Mouse (Mus musculus) intestine, embryonic 15.5 days (tissue): ENCODE measurements around the gene Kcnk15. TPM values are rescaled to one million over a fixed set of nuclear protein-coding genes. Genes with fewer than 3 reads are reported as not detected.

Experiments used
- ATAC-seq: fragments of 200-750 bp; cut with Nextera tagmentation; 2 replicates; pipeline ENCODE4 v1.8.0; 2017; ENCODE audit warnings: moderate TSS enrichment, moderate library complexity
- H3K27ac ChIP-seq: fragments of 300-500 bp; sonication (generic); 2 replicates; pipeline ENCODE4 v1.5.1; 2015; ENCODE audit warnings: mild to moderate bottlenecking, inconsistent platforms
- H3K27me3 ChIP-seq: fragments of 300-500 bp; sonication (generic); replicated peaks from 2 replicates; pipeline ENCODE4 v1.6.1; 2015; ENCODE audit warnings: inconsistent platforms
- H3K36me3 ChIP-seq: fragments of 300-500 bp; sonication (generic); 2 replicates; pipeline ENCODE4 v1.6.1; 2015; ENCODE audit warnings: inconsistent platforms
- H3K4me1 ChIP-seq: fragments of 300-500 bp; sonication (generic); replicated peaks from 2 replicates; pipeline ENCODE4 v1.6.1; 2015; ENCODE audit warnings: inconsistent platforms
- H3K4me2 ChIP-seq: fragments of 300-500 bp; sonication (generic); replicated peaks from 2 replicates; pipeline ENCODE4 v1.6.1; 2015; ENCODE audit warnings: mild to moderate bottlenecking, inconsistent platforms
- H3K4me3 ChIP-seq: fragments of 300-500 bp; sonication (generic); replicated peaks from 2 replicates; pipeline ENCODE4 v1.5.1; 2015; ENCODE audit warnings: inconsistent platforms
- H3K9ac ChIP-seq: fragments of 300-500 bp; sonication (generic); 2 replicates; pipeline ENCODE4 v1.6.1; 2015; ENCODE audit warnings: inconsistent platforms
- H3K9me3 ChIP-seq: fragments of 300-500 bp; sonication (generic); 2 replicates; pipeline ENCODE4 v1.6.1; 2016; ENCODE audit warnings: inconsistent platforms
- WGBS: fragments of 180-500 bp; shearing (Covaris S2); methylation state at CpG from one replicate; pipeline ENCODE4 v1.1.7; 2015; 5-methylcytosine and 5-hydroxymethylcytosine counted together
- polyA plus RNA-seq: library from polyadenylated mRNA; unstranded; fragments of >200 nt; fragmentation: Nextera tagmentation; extraction: Ambion mirVana; gene quantifications from 2 replicates; pipeline ENCODE4 v1.2.1, GENCODE M21; 2015

Kcnk15 gene
- polyA plus RNA-seq: not detected in 2 replicates

- H3K4me2 ChIP-seq: peak within 1 kb of the TSS; percentile 47
- H3K4me3 ChIP-seq: peak within 1 kb of the TSS; percentile 18; the same call in 1 of the 2 replicates
- no peak within 1 kb of the TSS for H3K27ac ChIP-seq
- H3K27me3 ChIP-seq: peaks cover 71% of the 10 kb centered on the region
- H3K4me1 ChIP-seq: peaks cover 3% of the 10 kb centered on the region
- no peaks in the 10 kb centered on the region for H3K9me3 ChIP-seq
- no peaks in the 10 kb centered on the region for H3K36me3 ChIP-seq
- no peak for ATAC-seq
- no peak within 1 kb of the TSS for H3K9ac ChIP-seq
- under 1% methylated on average over 38 of the region's 38 CpGs for WGBS
Observed at GRCm38 (mm10) chr2:163853461-163853901, at the start of gene Kcnk15. TSS of gene Kcnk15 (plus strand) at chr2:163853651.

- H3K36me3 ChIP-seq: no peaks in the 10 kb centered on the region
- H3K27me3 ChIP-seq: no peaks in the 10 kb centered on the region
- H3K4me3 ChIP-seq: no peak overlapping the region
- no peak for ATAC-seq
- no peaks in the 10 kb centered on the region for H3K9me3 ChIP-seq
- H3K27ac ChIP-seq: no peak overlapping the region
- H3K4me1 ChIP-seq: no peaks in the 10 kb centered on the region
- no peak overlapping the region for H3K4me2 ChIP-seq
- whole genome bisulfite sequencing: 63% methylated on average over 5 of the region's 5 CpGs
- H3K9ac ChIP-seq: no peak overlapping the region
Observed at GRCm38 (mm10) chr2:163803838-163804237, 49.6 kb upstream of the Kcnk15 start.

- ATAC-seq: no peak
- Histone ChIP-seq H3K4me3 (no peak overlapping the region), H3K9me3 (no peaks in the 10 kb centered on the region), H3K27me3 (no peaks in the 10 kb centered on the region), H3K27ac (no peak overlapping the region), H3K36me3 (no peaks in the 10 kb centered on the region), H3K4me1 (no peaks in the 10 kb centered on the region), H3K4me2 (no peak overlapping the region), H3K9ac (no peak overlapping the region)
- WGBS: 90% methylated on average over 4 of the region's 4 CpGs
Observed at GRCm38 (mm10) chr2:163809166-163809565, 44.3 kb upstream of the Kcnk15 start.

- Histone ChIP-seq H3K27ac (no peak overlapping the region), H3K9ac (no peak overlapping the region), H3K4me2 (no peak overlapping the region), H3K36me3 (no peaks in the 10 kb centered on the region), H3K9me3 (no peaks in the 10 kb centered on the region), H3K4me1 (no peaks in the 10 kb centered on the region), H3K27me3 (no peaks in the 10 kb centered on the region), H3K4me3 (no peak overlapping the region)
- 40% methylated on average over 7 of the region's 7 CpGs for WGBS
- no peak for ATAC-seq
Observed at GRCm38 (mm10) chr2:163809704-163810103, 43.7 kb upstream of the Kcnk15 start.

- no peak overlapping the region for H3K27ac ChIP-seq
- ATAC-seq: no peak
- H3K9me3 ChIP-seq: no peaks in the 10 kb centered on the region
- H3K27me3 ChIP-seq: no peaks in the 10 kb centered on the region
- no peak overlapping the region for H3K4me2 ChIP-seq
- H3K9ac ChIP-seq: no peak overlapping the region
- H3K4me3 ChIP-seq: no peak overlapping the region
- no peaks in the 10 kb centered on the region for H3K4me1 ChIP-seq
- 60% methylated on average over 5 of the region's 5 CpGs for WGBS
- no peaks in the 10 kb centered on the region for H3K36me3 ChIP-seq
Observed at GRCm38 (mm10) chr2:163813077-163813476, 40.4 kb upstream of the Kcnk15 start.

GRCm38 (mm10) chr2:163814739-163815465 lies 38.5 kb upstream of the Kcnk15 start:
- Histone ChIP-seq H3K9me3 (no peaks in the 10 kb centered on the region), H3K4me2 (no peak overlapping the region), H3K9ac (no peak overlapping the region), H3K4me1 (no peaks in the 10 kb centered on the region), H3K27ac (no peak overlapping the region), H3K27me3 (no peaks in the 10 kb centered on the region), H3K36me3 (no peaks in the 10 kb centered on the region), H3K4me3 (no peak overlapping the region)
- WGBS: 84% methylated on average over 9 of the region's 9 CpGs
- no peak for ATAC-seq

GRCm38 (mm10) chr2:163820607-163821006 lies 32.8 kb upstream of the Kcnk15 start, which contains the start of gene Ccn5:
TSS of gene Ccn5 (plus strand) at chr2:163820861.
- Histone ChIP-seq H3K27me3 (no peaks in the 10 kb centered on the region), H3K27ac (no peak within 1 kb of the TSS), H3K4me3 (no peak within 1 kb of the TSS), H3K9ac (no peak within 1 kb of the TSS), H3K4me1 (no peaks in the 10 kb centered on the region), H3K4me2 (no peak within 1 kb of the TSS), H3K36me3 (no peaks in the 10 kb centered on the region), H3K9me3 (no peaks in the 10 kb centered on the region)
- 78% methylated on average over 4 of the region's 4 CpGs for WGBS
- no peak for ATAC-seq

GRCm38 (mm10) chr2:163823248-163823647 lies 30.2 kb upstream of the Kcnk15 start:
- Histone ChIP-seq H3K4me1 (no peaks in the 10 kb centered on the region), H3K36me3 (no peaks in the 10 kb centered on the region), H3K9ac (no peak overlapping the region), H3K4me2 (peak overlapping the region; percentile 33), H3K27ac (no peak overlapping the region), H3K27me3 (no peaks in the 10 kb centered on the region), H3K4me3 (no peak overlapping the region), H3K9me3 (no peaks in the 10 kb centered on the region)
- no peak for ATAC-seq
- 7% methylated on average over 4 of the region's 4 CpGs for WGBS

- Histone ChIP-seq H3K9me3 (no peaks in the 10 kb centered on the region), H3K4me3 (no peak overlapping the region), H3K9ac (no peak overlapping the region), H3K4me1 (no peaks in the 10 kb centered on the region), H3K4me2 (peak overlapping the region; percentile 33), H3K27ac (no peak overlapping the region), H3K27me3 (no peaks in the 10 kb centered on the region), H3K36me3 (no peaks in the 10 kb centered on the region)
- WGBS: 17% methylated on average over 11 of the region's 11 CpGs
- peak; percentile 80 for ATAC-seq
Observed at GRCm38 (mm10) chr2:163823771-163824170, 29.7 kb upstream of the Kcnk15 start.

- Histone ChIP-seq H3K4me3 (no peak overlapping the region), H3K9me3 (no peaks in the 10 kb centered on the region), H3K27me3 (no peaks in the 10 kb centered on the region), H3K36me3 (no peaks in the 10 kb centered on the region), H3K27ac (no peak overlapping the region), H3K4me1 (no peaks in the 10 kb centered on the region), H3K9ac (no peak overlapping the region), H3K4me2 (no peak overlapping the region)
- WGBS: 86% methylated on average over 1 of the region's 1 CpGs
- no peak for ATAC-seq
Observed at GRCm38 (mm10) chr2:163825861-163826260, 27.6 kb upstream of the Kcnk15 start.

GRCm38 (mm10) chr2:163826494-163826893 lies 27.0 kb upstream of the Kcnk15 start:
- Histone ChIP-seq H3K9me3 (no peaks in the 10 kb centered on the region), H3K27ac (no peak overlapping the region), H3K36me3 (no peaks in the 10 kb centered on the region), H3K27me3 (no peaks in the 10 kb centered on the region), H3K4me3 (no peak overlapping the region), H3K9ac (no peak overlapping the region), H3K4me1 (no peaks in the 10 kb centered on the region), H3K4me2 (no peak overlapping the region)
- 75% methylated on average over 5 of the region's 5 CpGs for WGBS
- ATAC-seq: no peak

GRCm38 (mm10) chr2:163831163-163831562 lies 22.3 kb upstream of the Kcnk15 start:
- Histone ChIP-seq H3K9me3 (no peaks in the 10 kb centered on the region), H3K4me1 (no peaks in the 10 kb centered on the region), H3K27ac (no peak overlapping the region), H3K36me3 (no peaks in the 10 kb centered on the region), H3K4me3 (no peak overlapping the region), H3K27me3 (no peaks in the 10 kb centered on the region), H3K9ac (no peak overlapping the region), H3K4me2 (no peak overlapping the region)
- no peak for ATAC-seq
- 56% methylated on average over 1 of the region's 1 CpGs for WGBS

GRCm38 (mm10) chr2:163838043-163838442 lies 15.4 kb upstream of the Kcnk15 start:
- H3K4me3 ChIP-seq: no peak overlapping the region

More at GRCm38 (mm10) chr2:163838043-163838442, 15.4 kb upstream of the Kcnk15 start:
- 30% methylated on average over 9 of the region's 9 CpGs for WGBS
- no peaks in the 10 kb centered on the region for H3K4me1 ChIP-seq
- peak; percentile 49; the same call in 1 of the 2 replicates for ATAC-seq
- H3K36me3 ChIP-seq: no peaks in the 10 kb centered on the region
- no peak overlapping the region for H3K27ac ChIP-seq
- H3K4me2 ChIP-seq: no peak overlapping the region
- H3K9ac ChIP-seq: no peak overlapping the region
- H3K27me3 ChIP-seq: no peaks in the 10 kb centered on the region
- H3K9me3 ChIP-seq: no peaks in the 10 kb centered on the region
